Mouse (Mus musculus) lung, postnatal 0 days (tissue): Measurements from ENCODE around the gene Itgae.

Experiments
- CTCF ChIP-seq: IDR thresholded peaks from 2 replicates; pipeline ENCODE4 v1.5.1; 2016; ENCODE audit warnings: antibody characterized with exemption, mild to moderate bottlenecking
- EP300 ChIP-seq: IDR thresholded peaks from 2 replicates; pipeline ENCODE4 v1.6.1; 2016; ENCODE audit warnings: antibody characterized with exemption, mild to moderate bottlenecking, control low read depth

DNA sequence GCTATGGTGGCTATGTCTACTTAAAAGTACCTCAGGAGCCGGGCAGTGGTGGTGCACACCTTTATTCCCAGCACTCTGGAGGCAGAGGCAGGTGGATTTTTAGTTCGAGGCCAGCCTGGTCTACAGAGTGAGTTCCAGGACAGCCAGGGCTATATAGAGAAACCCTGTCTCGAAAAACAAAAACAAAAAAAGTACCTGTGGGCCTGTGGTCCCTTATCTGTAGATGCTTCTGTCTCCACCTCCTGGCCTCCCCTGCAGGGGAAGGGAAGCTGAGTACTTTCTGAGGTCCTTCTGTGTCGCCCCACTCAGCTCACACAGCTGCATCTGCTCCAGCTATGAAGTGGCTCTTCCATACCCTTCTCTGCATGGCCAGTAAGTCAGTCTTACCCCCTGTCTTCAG, at the start of gene Itgae:
- TF ChIP-seq CTCF (no peak), EP300 (no peak)
